Mouse (Mus musculus) hindbrain, embryonic 16.5 days (tissue): ENCODE data around the gene Dock6. TPM values are rescaled to one million over a fixed set of nuclear protein-coding genes. Genes with fewer than 3 reads are reported as not detected.

ENCODE experiments used
- ATAC-seq: fragments of 200-750 bp; cut with Nextera tagmentation; 2 replicates; pipeline ENCODE4 v1.8.0; 2017; ENCODE audit warnings: moderate TSS enrichment, moderate library complexity
- H3K27ac ChIP-seq: fragments of 300-500 bp; sonication (generic); 2 replicates; pipeline ENCODE4 v1.5.1; 2014; ENCODE audit warnings: low read depth, mild to moderate bottlenecking, control low read depth, low read length, moderate library complexity
- H3K27me3 ChIP-seq: fragments of 300-500 bp; sonication (generic); replicated peaks from 2 replicates; pipeline ENCODE4 v1.6.1; 2014; ENCODE audit warnings: low read length; ENCODE audit not compliant: control insufficient read depth, insufficient read depth
- H3K36me3 ChIP-seq: fragments of 300-500 bp; sonication (generic); 2 replicates; pipeline ENCODE4 v1.6.1; 2014; ENCODE audit warnings: mild to moderate bottlenecking, low read length, moderate library complexity, mixed read lengths; ENCODE audit not compliant: control insufficient read depth, insufficient read depth
- H3K4me1 ChIP-seq: fragments of 300-500 bp; sonication (generic); 2 replicates; pipeline ENCODE4 v1.6.1; 2014; ENCODE audit warnings: low read depth, low read length; ENCODE audit not compliant: control insufficient read depth, insufficient read depth
- H3K4me2 ChIP-seq: fragments of 300-500 bp; sonication (generic); 2 replicates; pipeline ENCODE4 v1.6.1; 2014; ENCODE audit warnings: mild to moderate bottlenecking, low read length, control low read depth, moderate library complexity
- H3K4me3 ChIP-seq: fragments of 300-500 bp; sonication (generic); 2 replicates; pipeline ENCODE4 v1.5.1; 2014; ENCODE audit warnings: mild to moderate bottlenecking, low read length, control low read depth, moderate library complexity
- H3K9ac ChIP-seq: fragments of 300-500 bp; sonication (generic); 2 replicates; pipeline ENCODE4 v1.6.1; 2014; ENCODE audit warnings: low read depth, mild to moderate bottlenecking, control low read depth, low read length, moderate library complexity
- H3K9me3 ChIP-seq: fragments of 300-500 bp; sonication (generic); 2 replicates; pipeline ENCODE4 v1.6.1; 2014; ENCODE audit warnings: mild to moderate bottlenecking, low read length, moderate library complexity; ENCODE audit not compliant: control insufficient read depth
- WGBS: fragments of 180-500 bp; shearing (Covaris S2); extraction: QIAGEN DNeasy Blood & Tissue Kit; methylation state at CpG from one replicate; pipeline ENCODE4 v1.1.7; 2014; 5-methylcytosine and 5-hydroxymethylcytosine counted together
- polyA plus RNA-seq: library from polyadenylated mRNA; unstranded; fragments of >200 nt; fragmentation: Nextera tagmentation; extraction: Ambion mirVana; gene quantifications from 2 replicates; pipeline ENCODE4 v1.2.1, GENCODE M21; 2015

Dock6 gene
- polyA plus RNA-seq, 1 experiment from 2014 or later = 16.0 TPM

DNA sequence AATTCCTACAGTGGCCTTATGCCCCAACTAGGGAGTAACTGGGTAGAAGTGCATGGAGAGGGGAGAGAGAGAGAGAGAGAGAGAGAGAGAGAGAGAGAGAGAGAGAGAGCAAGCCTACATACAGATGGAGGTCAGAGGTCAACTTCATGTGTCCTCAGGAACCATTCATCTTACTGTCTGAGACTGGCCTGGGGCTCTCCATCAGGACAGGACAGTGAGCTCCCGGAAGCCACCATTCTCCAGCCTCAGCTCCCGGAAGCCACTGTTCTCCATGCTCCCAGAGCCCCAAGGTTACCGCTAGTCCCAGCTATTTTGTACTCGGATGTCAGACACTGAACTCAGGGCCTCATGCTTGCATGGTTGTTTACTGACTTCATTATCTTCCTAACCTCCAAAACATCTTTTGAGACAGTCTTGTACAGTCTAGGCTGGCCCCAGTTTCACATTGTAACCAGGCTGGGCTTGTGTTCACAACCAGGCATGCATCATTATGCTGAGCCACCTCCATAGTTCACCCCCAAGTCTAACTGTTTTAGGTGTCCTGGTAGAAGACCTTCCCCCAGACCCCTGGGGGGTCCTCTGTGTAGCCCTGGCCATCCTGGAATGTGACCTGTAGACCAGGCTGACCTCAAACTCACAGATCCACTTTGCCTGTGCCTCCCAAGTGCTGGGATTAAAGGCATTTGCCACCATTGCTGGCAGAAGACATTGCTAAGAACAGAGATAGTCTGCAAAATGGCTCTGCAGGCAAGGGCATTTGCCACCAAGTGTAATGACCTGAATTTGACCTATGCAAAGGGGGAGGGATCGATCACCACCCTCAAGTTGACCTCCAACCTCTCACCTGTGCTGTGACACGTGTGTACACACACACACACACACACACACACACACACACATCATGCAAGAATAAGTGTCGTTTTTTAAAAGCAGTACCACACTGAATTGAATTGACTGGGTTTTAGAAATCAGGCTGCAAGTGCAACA lies 2.5 kb downstream of the Dock6 start:
- no peaks in the 10 kb centered on the region for H3K9me3 ChIP-seq
- H3K27me3 ChIP-seq = no peaks in the 10 kb centered on the region
- no peak overlapping the region for H3K9ac ChIP-seq
- 70% methylated on average over 7 of the region's 7 CpGs for WGBS
- no peak for ATAC-seq
- H3K4me1 ChIP-seq = peaks cover 3% of the 10 kb centered on the region; the same call in 1 of the 2 replicates
- no peak overlapping the region for H3K27ac ChIP-seq
- no peak overlapping the region for H3K4me3 ChIP-seq
- H3K36me3 ChIP-seq = no peaks in the 10 kb centered on the region
- H3K4me2 ChIP-seq = no peak overlapping the region

DNA sequence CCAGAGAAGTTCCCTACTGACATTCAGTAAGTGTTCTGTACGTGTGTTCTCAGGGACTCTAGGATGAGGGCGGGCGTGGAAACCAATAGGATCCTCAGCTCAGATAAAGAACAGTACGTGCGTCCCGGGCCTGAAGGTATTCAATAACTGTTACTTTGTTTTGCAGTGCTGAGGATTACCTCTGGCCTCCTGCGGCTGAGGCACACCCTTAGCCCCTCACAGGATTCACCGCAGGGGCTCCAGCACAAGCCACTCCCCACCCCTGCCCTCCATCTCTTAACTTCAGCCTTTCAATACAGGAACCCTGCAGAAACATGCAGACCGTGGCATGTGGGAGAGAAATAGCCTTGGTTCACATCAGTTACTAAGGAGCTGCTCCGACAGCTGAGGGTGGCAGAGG lies 4.5 kb downstream of the Dock6 start:
- Histone ChIP-seq H3K36me3 (no peaks in the 10 kb centered on the region), H3K9me3 (no peaks in the 10 kb centered on the region), H3K4me1 (peaks cover 3% of the 10 kb centered on the region; the same call in 1 of the 2 replicates), H3K27me3 (no peaks in the 10 kb centered on the region), H3K4me3 (no peak overlapping the region), H3K9ac (no peak overlapping the region), H3K27ac (peak overlapping the region; percentile 62), H3K4me2 (no peak overlapping the region)
- WGBS = 34% methylated on average over 10 of the region's 10 CpGs
- ATAC-seq = no peak

DNA sequence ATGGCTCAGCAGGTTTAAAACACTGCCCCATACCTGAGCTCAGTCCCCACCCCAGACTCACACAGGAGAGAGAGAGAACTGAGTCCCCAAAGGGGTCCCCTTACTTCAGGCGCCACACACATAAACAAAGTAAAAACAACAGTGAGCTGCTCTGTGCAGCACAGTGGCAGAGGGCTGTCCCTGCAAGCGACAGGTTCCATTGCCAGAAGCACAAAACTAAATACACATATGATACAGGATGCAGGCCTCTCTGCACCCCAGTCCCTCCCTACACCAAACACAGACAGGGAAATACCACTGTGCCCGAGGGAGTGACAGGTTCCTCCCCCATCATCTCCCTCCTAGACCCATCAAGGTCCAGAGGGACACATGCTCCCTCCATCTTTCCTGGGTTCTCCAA lies 5.0 kb downstream of the Dock6 start:
- H3K4me1 ChIP-seq = peaks cover 3% of the 10 kb centered on the region; the same call in 1 of the 2 replicates
- no peak overlapping the region; the same call in 1 of the 2 replicates for H3K4me2 ChIP-seq
- H3K27ac ChIP-seq = peak overlapping the region; percentile 62
- no peaks in the 10 kb centered on the region for H3K9me3 ChIP-seq
- H3K36me3 ChIP-seq = no peaks in the 10 kb centered on the region
- H3K9ac ChIP-seq = no peak overlapping the region
- no peak for ATAC-seq
- 24% methylated on average over 3 of the region's 3 CpGs for WGBS
- no peaks in the 10 kb centered on the region for H3K27me3 ChIP-seq
- no peak overlapping the region for H3K4me3 ChIP-seq

DNA sequence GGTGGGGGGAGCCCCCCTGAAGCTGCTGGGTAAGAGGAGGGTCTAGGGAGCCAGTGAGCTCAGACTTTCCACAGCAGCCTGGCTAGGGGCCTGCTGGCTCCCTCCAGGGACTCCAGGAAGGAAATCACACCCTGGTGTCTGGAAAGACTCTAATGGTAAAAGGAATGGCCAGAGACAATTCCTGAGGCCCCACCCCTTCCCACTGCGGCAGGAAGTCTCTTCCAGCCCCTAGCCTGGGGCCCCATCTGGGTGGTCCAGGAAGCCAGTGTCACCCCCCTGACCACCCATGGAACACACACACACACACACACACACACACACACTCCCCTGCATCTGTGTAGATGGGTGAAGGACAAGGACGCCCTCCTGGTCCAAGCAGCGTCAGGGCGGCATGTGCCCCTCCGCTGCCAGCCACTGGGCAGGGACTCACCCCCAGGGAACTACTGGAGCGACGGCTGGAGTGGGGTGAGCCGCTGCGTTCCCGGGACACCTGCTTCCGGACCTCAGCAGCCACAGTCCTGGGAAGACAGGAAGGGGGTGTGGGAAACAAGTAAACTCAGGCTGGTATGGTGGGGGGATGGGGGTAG lies 5.6 kb downstream of the Dock6 start:
- Histone ChIP-seq H3K9me3 (no peaks in the 10 kb centered on the region), H3K4me2 (peak overlapping the region; percentile 31), H3K4me1 (no peaks in the 10 kb centered on the region), H3K4me3 (no peak overlapping the region; the same call in 1 of the 2 replicates), H3K36me3 (no peaks in the 10 kb centered on the region), H3K9ac (no peak overlapping the region; the same call in 1 of the 2 replicates), H3K27ac (peak overlapping the region; percentile 67), H3K27me3 (no peaks in the 10 kb centered on the region)
- ATAC-seq = peak; percentile 25; the same call in 1 of the 2 replicates
- WGBS = 20% methylated on average over 11 of the region's 11 CpGs

DNA sequence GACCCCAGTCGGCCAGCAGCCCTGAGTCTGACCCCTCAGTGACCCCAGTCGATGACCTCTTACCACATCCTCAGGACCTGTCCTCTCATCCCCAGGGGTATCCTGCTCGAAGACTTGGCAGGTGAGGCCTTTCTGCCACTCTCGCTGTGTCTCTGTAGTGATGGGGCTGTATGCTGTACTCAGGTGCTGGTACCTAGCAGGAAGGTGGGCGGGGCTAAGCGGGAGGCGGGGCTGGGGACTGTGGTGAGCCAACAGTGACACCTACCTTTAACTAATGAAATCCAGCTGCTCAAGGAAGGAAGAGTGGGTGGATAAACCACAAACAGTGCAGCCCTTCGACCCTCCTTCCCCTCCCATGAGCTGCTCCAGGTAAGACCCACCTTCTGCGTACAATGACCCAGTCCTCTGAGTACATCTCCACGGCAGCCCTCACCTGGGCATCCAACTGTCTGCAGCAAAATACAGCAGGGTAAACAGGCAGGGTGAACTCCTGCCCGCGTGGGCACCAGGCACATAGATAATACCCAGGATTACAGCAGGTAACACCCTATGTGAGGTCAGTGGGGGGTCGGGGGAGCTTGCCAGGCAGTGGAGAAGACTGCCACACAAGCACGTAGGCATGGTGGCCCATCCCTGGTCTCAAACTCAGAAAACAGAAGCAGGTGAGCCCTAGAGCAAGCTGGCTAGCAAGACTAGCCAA lies 6.9 kb downstream of the Dock6 start:
- no peaks in the 10 kb centered on the region for H3K36me3 ChIP-seq
- 60% methylated on average over 14 of the region's 14 CpGs for WGBS

DNA sequence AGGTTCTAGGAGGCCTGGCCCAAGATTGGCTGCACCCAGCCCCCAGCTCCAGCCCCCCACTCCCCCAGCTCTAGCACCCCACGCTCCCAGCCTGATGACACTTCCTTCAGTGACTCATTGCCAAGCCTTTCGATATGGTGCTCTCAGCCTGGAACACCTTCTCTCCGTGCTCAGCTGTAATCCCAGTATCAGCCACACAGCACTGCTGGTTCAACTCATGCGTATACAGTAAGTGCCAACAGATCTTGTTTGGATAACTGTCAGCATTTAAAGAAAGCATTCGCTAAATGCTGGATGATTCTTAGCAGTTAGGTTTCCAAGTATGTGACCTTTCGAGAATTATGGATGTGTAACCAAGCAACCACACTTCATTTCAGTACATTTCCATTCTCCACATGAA lies 9.3 kb downstream of the Dock6 start:
- Histone ChIP-seq H3K9me3 (no peaks in the 10 kb centered on the region), H3K9ac (no peak overlapping the region), H3K27me3 (no peaks in the 10 kb centered on the region), H3K4me3 (no peak overlapping the region), H3K4me2 (no peak overlapping the region), H3K4me1 (no peaks in the 10 kb centered on the region), H3K27ac (no peak overlapping the region), H3K36me3 (no peaks in the 10 kb centered on the region)
- ATAC-seq = no peak
- 89% methylated on average over 6 of the region's 6 CpGs for WGBS

More for the DNA sequence above, 6.9 kb downstream of the Dock6 start:
- H3K9ac ChIP-seq = no peak overlapping the region
- no peaks in the 10 kb centered on the region for H3K27me3 ChIP-seq
- H3K4me3 ChIP-seq = no peak overlapping the region
- no peaks in the 10 kb centered on the region for H3K4me1 ChIP-seq
- ATAC-seq = no peak
- H3K9me3 ChIP-seq = no peaks in the 10 kb centered on the region
- H3K27ac ChIP-seq = no peak overlapping the region
- no peak overlapping the region for H3K4me2 ChIP-seq

DNA sequence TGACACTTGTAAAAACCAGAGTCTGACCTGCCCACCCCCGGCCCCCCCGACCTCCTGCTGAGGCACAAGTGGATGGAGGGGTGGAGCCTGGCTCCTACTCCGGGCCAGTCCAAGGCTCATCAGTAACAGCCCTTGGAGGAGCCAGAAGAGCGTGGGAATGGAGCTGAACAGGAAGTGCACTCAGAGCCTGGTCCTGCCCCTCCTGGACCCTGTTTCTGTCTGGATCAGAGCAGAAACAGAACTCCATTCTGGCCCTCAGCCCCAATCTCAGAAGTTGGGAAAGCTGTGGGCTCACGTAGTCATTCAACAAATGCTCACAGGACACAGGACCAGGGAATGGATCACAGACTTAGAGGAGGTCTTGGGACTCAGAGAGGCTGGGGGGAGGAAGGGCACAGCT lies 10.0 kb downstream of the Dock6 start:
- H3K27ac ChIP-seq = no peak overlapping the region
- no peaks in the 10 kb centered on the region for H3K9me3 ChIP-seq
- no peaks in the 10 kb centered on the region for H3K36me3 ChIP-seq
- H3K27me3 ChIP-seq = no peaks in the 10 kb centered on the region
- 56% methylated on average over 5 of the region's 5 CpGs for WGBS
- H3K4me3 ChIP-seq = no peak overlapping the region
- no peak overlapping the region for H3K4me2 ChIP-seq
- ATAC-seq = no peak
- H3K9ac ChIP-seq = no peak overlapping the region
- H3K4me1 ChIP-seq = no peaks in the 10 kb centered on the region

DNA sequence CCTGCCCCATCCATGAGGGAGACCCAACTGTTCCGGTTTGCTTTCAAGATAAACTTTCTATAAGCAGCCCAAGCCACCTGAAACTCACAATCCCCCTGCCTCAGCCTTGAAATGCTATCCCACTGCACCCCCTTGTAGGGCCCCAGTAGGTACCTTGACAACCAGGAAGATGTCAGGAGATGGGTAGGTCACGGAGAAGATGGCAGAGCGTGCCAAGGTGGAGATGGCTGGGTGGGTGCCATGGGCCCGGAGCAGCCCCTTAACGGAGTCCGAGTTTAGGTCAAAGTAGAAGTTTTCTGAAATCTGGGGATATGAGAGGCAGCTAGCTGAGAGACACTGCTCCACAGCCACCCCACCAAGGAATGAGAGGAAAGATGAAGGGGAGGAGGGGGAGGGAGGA lies 11.1 kb downstream of the Dock6 start:
- no peak overlapping the region for H3K4me2 ChIP-seq
- ATAC-seq = no peak
- H3K9me3 ChIP-seq = no peaks in the 10 kb centered on the region
- H3K4me3 ChIP-seq = no peak overlapping the region
- 97% methylated on average over 6 of the region's 6 CpGs for WGBS
- no peaks in the 10 kb centered on the region for H3K27me3 ChIP-seq
- no peaks in the 10 kb centered on the region for H3K36me3 ChIP-seq
- no peaks in the 10 kb centered on the region for H3K4me1 ChIP-seq
- H3K9ac ChIP-seq = no peak overlapping the region
- no peak overlapping the region for H3K27ac ChIP-seq
